Mouse (Mus musculus) embryo, embryonic 9.5 days (tissue): Measurements from ENCODE around the gene Nrgn.

Experiments used
- DNase-seq: peaks from one replicate; pipeline ENCODE4 v3.0.0-alpha.2; 2017; ENCODE audit errors: extremely low spot score

Gene Nrgn

GRCm38 (mm10) chr9:37554838-37555748 is 2.4 kb upstream of the Nrgn start, which contains the start of gene Siae:
Siae (plus strand) TSS chr9:37555698.
- no peak for DNase-seq

DNA sequence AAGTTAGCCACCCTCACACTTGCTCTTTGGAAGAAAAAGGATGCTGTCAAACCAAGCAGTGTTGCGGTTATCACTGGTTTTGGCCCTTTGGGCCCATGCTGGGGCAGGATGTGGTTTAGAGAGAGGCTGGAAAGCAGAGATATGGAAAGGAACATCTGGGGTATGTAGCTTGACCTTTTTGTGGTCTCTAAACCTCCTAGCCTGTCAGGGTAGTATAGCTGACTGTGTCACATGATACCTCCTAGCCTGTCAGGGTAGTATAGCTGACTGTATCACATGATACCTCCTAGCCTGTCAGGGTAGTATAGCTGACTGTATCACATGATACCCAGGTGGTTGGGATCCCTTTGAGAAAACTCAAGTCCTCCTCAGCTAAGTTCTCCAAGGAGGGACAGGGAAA is 1.6 kb upstream of the Nrgn start:
- DNase-seq = no peak

- DNase-seq = peak; percentile 22
These were observed 763 bp downstream of the Nrgn start for GRCm38 (mm10) chr9:37551751-37552531.

DNA sequence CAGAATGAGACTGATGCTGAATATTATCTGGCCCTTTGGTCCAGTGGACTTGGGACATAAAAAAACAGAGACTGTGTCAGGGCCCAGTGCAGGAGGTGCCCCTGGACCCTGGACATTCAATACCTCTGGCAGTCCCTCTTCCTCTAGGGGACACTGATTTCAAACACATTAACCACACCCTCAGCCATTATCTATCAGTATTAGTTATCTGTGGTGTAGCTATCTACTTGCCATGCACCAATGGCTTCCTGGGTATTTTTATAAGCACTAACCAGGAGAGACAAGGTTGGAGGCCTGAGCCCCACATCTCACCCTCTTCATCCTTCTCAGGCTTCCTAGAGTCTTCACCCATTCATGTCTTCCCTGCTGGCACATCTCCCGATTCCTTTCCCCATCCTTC is 2.3 kb downstream of the Nrgn start:
- no peak for DNase-seq

DNA sequence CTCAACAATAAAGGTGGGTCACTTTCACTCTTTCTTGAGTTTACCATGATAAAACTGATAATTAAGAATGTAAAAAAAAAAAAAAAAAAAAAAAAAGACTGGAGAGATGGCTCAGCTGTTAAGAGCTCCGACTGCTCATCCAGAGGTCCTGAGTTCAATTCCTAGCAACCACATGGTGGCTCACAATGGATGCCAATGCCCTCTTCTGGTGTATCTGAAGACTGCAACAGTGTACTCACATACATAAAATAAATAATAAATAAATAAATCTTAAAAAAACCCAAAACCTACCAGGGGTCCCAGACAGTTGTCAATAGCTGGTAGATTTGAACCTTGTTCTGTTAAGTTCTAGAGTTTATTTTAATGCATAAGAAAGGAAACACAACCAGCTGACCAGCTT is 5.8 kb downstream of the Nrgn start:
- no peak for DNase-seq

DNA sequence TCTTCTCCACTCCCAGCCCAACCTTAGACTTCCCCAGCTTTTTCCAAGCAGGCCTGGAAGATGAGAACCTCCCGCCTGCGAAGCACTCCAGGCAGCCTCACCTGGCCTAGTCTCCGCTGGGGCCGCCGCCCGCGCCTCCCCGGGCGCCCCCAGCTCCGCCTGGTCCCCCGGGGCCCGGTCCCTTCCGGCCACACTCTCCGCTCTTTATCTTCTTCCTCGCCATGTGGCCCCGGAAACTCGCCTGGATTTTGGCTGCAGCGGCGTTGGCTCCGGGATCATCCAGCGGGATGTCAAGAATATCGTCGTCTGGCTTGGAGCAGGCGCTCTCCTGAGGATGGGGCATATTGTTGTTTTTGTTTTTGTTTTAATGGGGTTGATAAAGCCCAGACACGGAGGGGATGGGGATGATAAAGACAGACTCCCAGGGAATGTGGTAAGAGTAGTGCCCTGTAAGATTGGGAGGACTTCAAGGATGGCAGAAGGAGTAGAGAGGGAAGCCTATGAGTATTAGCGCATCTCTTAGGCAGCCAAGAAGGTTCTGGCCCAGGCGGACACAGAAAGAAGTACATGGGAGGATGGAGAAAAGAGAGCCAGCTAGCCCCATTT is 6.8 kb downstream of the Nrgn start:
- DNase-seq = no peak

DNA sequence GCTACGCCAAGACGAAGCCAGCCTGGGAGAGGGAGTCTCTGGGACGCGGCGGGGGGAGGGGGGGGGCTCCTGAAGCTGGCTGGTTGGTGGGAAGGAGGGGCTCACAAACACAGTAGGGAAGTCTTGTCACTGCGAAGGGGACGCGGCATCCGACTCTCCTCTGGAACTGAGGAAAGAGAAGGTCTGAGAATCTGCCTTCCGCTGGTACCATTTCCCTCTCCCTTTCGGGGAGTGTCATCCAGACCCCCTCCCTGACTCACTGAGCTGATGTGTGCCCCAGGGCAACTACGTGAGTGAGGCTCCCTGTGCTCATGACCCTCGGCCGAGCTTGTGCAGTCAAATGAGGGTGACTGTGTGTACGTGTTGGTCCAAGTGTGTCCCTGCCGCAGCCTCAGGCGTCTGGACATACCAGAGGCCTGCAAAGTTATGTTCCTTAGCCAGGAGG is 7.5 kb downstream of the Nrgn start:
- peak; percentile 24 for DNase-seq

- peak; percentile 67 for DNase-seq
These were observed 8.1 kb downstream of the Nrgn start for GRCm38 (mm10) chr9:37544447-37545165.

GRCm38 (mm10) chr9:37543869-37544440 is 8.7 kb downstream of the Nrgn start:
- DNase-seq = no peak

GRCm38 (mm10) chr9:37541851-37542642 is 10.7 kb downstream of the Nrgn start:
- DNase-seq = no peak

DNA sequence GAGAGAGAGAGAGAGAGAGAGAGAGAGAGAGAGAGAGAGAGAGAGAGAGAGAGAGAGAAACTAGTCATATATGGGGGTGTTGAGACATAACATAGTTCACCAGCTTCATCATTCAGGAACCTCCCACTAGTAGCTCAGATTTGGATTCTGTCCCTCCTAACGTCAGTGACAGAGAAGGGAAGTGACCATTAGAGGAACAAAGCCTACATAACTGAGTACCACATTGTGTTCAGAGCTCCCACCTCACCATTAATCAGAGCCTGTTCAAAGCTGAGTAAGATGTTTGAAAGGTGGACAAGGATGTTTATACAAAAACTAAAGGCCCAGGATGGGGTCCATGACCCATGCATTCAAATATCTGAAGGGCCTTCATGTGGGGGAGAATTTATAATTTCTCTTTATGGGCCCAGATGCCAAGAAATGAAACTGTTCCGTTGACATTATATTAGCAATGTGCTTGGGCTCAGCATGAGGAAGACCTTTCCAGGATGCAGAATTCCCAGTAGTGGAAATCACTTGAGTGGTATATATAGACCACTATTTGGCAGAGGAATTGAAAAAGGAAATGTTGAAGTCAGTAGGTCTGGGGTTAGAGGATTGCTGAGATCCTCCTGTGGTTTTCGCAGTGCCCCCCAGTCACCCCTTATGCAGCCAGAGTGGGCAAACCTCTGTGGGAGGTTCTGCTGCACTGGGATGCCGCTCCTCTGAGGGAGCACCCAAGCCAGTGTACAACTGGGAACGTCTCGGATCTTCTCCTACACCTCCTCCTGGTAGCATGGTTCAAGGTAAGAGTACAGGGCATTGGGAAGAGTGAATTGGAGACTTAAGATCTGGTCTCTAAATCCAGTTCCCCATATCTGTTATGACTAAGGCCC is 11.8 kb downstream of the Nrgn start:
- DNase-seq = no peak

DNA sequence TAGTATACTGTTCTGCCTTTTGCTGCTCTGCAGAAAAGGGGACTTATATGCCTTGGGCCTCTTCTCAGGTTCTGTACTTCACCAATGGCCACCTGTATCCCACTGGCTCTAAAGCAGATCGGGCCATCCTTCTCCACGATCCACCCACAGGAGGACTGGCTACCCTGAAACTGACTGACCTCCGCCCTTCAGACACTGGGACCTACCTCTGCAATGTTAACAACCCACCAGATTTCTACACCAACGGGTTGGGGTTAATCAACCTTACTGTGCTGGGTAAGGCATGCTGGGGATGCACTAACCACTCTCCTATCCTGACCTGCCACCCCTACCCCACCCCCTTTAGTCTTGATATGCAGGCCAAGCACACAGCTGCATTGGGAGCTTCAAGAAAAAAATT is 12.5 kb downstream of the Nrgn start:
- DNase-seq = no peak

GRCm38 (mm10) chr9:37539170-37540025 is 13.3 kb downstream of the Nrgn start, which contains the start of gene Vsig2:
Vsig2 (plus strand) TSS chr9:37539255.
- DNase-seq = no peak

- DNase-seq = no peak
These were observed 14.9 kb downstream of the Nrgn start for GRCm38 (mm10) chr9:37537658-37538250.

DNA sequence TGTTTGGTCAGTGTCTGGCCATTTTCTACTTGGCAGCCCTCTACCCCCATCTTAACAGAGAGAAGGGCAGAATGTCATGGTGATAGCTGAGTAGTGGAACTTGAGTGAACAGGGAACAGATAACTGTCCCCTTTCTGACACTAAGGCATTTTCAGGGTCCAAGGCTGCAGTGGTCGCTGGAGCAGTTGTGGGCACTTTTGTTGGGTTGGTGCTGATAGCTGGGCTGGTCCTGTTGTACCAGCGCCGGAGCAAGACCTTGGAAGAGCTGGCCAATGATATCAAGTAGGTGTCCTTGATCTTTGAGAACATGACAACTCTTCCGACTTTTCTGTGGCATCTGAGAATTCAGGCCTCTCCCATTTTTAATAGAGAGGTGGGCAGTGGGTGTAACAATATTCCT is 15.9 kb downstream of the Nrgn start:
- no peak for DNase-seq

- peak; percentile 61 for DNase-seq
These were observed 21.6 kb downstream of the Nrgn start for GRCm38 (mm10) chr9:37530888-37531705.
